Mouse (Mus musculus): ENCODE results near the gene Psmb7. TPM values are rescaled to one million over a fixed set of nuclear protein-coding genes. Genes with fewer than 3 reads are reported as not detected.

The Psmb7 gene
- polyA plus RNA-seq, 1 experiment from 2014 or later, result 211 TPM

DNA sequence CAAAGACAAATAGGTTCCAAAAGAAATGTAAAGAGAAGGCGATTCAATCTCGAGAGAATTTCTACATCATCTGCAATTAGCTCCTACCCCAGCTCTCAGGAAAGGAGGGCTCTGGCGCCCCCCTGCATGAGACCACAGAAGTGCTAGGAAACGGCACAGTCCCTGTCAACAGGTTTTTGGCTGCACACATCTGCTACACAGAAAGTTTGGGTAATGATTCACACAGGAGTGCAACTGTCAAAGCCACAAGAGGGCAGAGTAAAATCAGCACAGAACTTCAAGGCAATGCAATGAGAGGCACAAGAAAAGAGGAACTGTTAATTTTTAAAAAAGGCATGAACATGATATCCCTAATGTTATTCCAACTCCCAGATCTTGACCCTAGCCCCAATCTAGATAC lies 27.8 kb downstream of the Psmb7 start:
- H3K4me1 ChIP-seq (replicated peaks), result peaks cover 41% of the 10 kb centered on the region
- no peak overlapping the region for H3K4me3 ChIP-seq
- WGBS, result 56% methylated on average over 4 of the region's 4 CpGs
- H3K9me3 ChIP-seq (replicated peaks), result 0 out of 2 replicates have a peak, but pooled peaks cover 4% of the 10 kb centered on the region
- no peak for ATAC-seq (ENCODE audit: insufficient number of reproducible peaks, low FRiP score)
- no peaks in the 10 kb centered on the region for H3K27me3 ChIP-seq (replicated peaks)
- no peak overlapping the region for H3K9ac ChIP-seq
- H3K27ac ChIP-seq (ENCODE audit: poor library complexity, severe bottlenecking), result no peak overlapping the region
- H3K36me3 ChIP-seq, result peaks cover 30% of the 10 kb centered on the region
- no peak overlapping the region for H3K4me2 ChIP-seq

DNA sequence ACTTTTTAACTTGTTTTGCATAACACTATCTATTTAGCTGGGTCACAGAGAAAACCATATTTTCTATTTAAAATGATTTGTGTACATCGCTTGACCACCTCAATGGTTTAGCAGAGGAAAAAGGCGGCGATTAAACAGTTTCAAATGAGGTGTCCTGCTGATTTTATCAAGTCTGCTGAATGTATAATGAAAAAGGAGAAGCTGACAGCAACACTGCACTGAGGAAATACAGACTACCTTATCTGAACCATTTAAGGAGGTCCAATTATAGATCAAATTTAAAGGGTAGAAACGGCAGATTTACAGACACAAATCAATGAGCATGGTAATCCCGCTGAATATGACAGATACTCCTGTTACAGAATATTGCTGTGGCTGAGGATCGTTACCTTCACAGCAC lies 29.4 kb downstream of the Psmb7 start:
- 71% methylated on average over 6 of the region's 6 CpGs for WGBS
- Histone ChIP-seq H3K9me3 (replicated peaks) (0 out of 2 replicates have a peak, but pooled peaks cover 4% of the 10 kb centered on the region), H3K4me1 (replicated peaks) (peaks cover 46% of the 10 kb centered on the region), H3K4me3 (no peak overlapping the region), H3K36me3 (peaks cover 36% of the 10 kb centered on the region), H3K9ac (no peak overlapping the region), H3K27me3 (replicated peaks) (no peaks in the 10 kb centered on the region), H3K4me2 (no peak overlapping the region), H3K27ac (ENCODE audit: poor library complexity, severe bottlenecking) (no peak overlapping the region)
- ATAC-seq (ENCODE audit: insufficient number of reproducible peaks, low FRiP score), result no peak

DNA sequence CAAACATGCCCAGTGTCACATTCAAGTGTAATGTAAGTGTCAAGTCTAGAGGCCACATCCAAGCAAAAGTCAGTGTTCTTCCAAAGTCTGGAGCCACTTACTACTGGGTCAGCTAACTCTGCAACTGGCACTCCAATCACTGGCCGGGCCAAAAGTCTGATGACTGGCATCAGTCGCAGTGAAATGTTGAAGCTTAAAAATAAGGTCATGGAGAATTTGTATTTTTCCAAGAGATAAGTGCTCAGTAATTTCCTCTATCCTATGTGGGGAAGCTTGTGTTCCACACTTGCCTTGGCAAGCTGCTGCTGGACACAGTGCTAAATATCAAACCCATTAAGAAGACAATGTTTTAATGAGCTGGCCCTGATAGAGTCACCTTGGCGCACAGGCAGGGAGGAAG lies 30.3 kb downstream of the Psmb7 start:
- Histone ChIP-seq H3K9ac (no peak overlapping the region), H3K9me3 (replicated peaks) (0 out of 2 replicates have a peak, but pooled peaks cover 4% of the 10 kb centered on the region), H3K27ac (ENCODE audit: poor library complexity, severe bottlenecking) (no peak overlapping the region), H3K4me1 (replicated peaks) (peaks cover 51% of the 10 kb centered on the region), H3K36me3 (peaks cover 30% of the 10 kb centered on the region), H3K4me3 (no peak overlapping the region), H3K4me2 (no peak overlapping the region), H3K27me3 (replicated peaks) (no peaks in the 10 kb centered on the region)
- WGBS, result 74% methylated on average over 3 of the region's 3 CpGs
- ATAC-seq (ENCODE audit: insufficient number of reproducible peaks, low FRiP score), result no peak

DNA sequence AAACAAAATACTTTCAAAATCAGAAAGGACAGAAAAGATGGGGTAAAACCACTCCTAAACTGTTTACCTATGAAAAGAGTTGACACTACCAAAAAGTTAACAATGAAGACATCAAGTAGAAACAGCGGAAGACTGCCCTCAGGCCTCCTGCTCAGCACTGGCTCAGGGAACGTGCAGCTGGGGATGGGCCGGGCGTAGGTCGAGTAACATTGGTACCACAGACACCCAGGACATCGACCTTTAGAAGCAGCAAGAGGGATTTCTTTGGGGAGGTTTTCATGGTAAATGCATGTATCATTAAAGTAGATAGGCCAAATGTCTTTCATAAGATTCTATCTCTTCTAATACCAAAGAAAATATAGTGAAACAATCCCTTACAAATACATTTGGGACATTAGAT lies 31.3 kb downstream of the Psmb7 start:
- H3K4me1 ChIP-seq (replicated peaks), result peaks cover 51% of the 10 kb centered on the region
- no peaks in the 10 kb centered on the region for H3K27me3 ChIP-seq (replicated peaks)
- H3K36me3 ChIP-seq, result peaks cover 23% of the 10 kb centered on the region
- no peak overlapping the region for H3K27ac ChIP-seq (ENCODE audit: poor library complexity, severe bottlenecking)
- H3K9me3 ChIP-seq (replicated peaks), result no peaks in the 10 kb centered on the region
- no peak for ATAC-seq (ENCODE audit: insufficient number of reproducible peaks, low FRiP score)
- H3K4me3 ChIP-seq, result no peak overlapping the region
- 90% methylated on average over 6 of the region's 6 CpGs for WGBS
- no peak overlapping the region for H3K9ac ChIP-seq
- no peak overlapping the region for H3K4me2 ChIP-seq

DNA sequence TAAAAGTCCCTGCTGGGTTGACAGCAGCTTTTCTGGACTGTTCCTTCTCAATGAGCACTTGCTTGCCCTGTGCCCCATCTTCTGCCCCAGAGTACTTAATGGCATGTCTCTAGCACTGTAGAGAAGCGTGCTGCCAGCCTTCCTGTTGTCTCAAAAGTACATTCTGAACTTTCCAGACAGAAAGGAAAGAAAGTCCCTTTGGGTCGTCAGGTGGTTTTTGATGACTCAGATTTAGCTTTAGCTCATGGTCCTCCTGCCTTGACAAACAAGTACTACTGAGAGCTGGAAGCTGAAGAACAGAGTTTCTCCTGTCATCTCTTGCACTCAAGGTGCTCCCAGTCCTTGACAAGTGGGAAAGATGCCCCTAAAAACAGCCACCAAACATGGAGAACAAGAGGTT lies 33.7 kb downstream of the Psmb7 start:
- Histone ChIP-seq H3K4me1 (replicated peaks) (peaks cover 29% of the 10 kb centered on the region), H3K27ac (ENCODE audit: poor library complexity, severe bottlenecking) (no peak overlapping the region), H3K9ac (no peak overlapping the region), H3K36me3 (peaks cover 24% of the 10 kb centered on the region), H3K27me3 (replicated peaks) (no peaks in the 10 kb centered on the region), H3K9me3 (replicated peaks) (no peaks in the 10 kb centered on the region), H3K4me3 (no peak overlapping the region), H3K4me2 (no peak overlapping the region)
- no peak for ATAC-seq (ENCODE audit: insufficient number of reproducible peaks, low FRiP score)
- WGBS, result 77% methylated on average over 2 of the region's 2 CpGs

DNA sequence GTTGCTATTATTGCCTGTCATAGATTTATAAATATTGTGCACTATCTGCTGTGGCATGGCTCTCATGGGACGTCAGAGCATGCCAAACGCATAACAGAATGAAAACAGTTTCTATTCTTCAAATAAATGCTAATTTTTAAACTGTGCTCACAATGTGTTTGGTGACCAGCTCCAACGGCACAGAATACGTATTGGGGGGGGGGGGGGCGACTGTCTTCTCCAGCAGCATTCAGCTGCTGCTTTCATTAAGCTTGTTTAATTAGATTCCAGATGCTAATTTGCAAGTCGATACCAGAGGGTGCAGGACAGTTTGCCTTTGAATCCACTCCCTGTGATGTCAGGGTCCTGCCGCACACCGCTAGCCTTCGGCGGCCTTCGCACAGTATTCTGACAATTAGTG lies 34.6 kb downstream of the Psmb7 start:
- no peak for ATAC-seq (ENCODE audit: insufficient number of reproducible peaks, low FRiP score)
- H3K4me2 ChIP-seq, result no peak overlapping the region
- no peak overlapping the region for H3K27ac ChIP-seq (ENCODE audit: poor library complexity, severe bottlenecking)
- 91% methylated on average over 11 of the region's 11 CpGs for WGBS
- H3K9me3 ChIP-seq (replicated peaks), result no peaks in the 10 kb centered on the region
- H3K9ac ChIP-seq, result no peak overlapping the region
- no peaks in the 10 kb centered on the region for H3K27me3 ChIP-seq (replicated peaks)
- peaks cover 20% of the 10 kb centered on the region for H3K4me1 ChIP-seq (replicated peaks)
- H3K4me3 ChIP-seq, result no peak overlapping the region
- peaks cover 24% of the 10 kb centered on the region for H3K36me3 ChIP-seq

DNA sequence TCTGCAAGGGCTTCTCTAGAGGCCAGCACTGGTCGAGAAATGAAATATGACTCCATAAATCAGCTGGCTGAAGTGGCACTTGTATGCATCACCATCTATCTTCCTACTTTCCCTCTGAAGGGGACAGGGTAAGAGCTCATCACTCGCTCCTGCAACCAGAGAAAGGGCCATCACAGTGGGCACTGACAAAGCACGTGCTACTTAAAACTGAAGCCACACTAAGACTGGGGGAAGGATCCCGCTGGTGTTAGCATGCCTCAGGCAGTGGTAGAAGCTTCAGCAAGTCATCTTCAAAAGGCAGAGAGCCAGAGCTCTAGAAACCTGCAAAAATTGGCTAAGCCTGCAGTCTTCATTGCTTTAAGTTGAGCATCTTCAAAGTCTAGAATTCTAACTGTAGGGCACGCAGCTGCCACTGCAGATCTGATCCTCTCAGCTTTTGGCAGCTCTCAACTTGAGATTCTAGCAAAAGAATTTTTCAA lies 35.0 kb downstream of the Psmb7 start:
- H3K4me3 ChIP-seq, result no peak overlapping the region
- no peak for ATAC-seq (ENCODE audit: insufficient number of reproducible peaks, low FRiP score)
- no peak overlapping the region for H3K9ac ChIP-seq
- no peaks in the 10 kb centered on the region for H3K27me3 ChIP-seq (replicated peaks)
- H3K9me3 ChIP-seq (replicated peaks), result no peaks in the 10 kb centered on the region
- 72% methylated on average over 5 of the region's 5 CpGs for WGBS
- H3K4me1 ChIP-seq (replicated peaks), result peaks cover 19% of the 10 kb centered on the region
- H3K4me2 ChIP-seq, result no peak overlapping the region
- H3K27ac ChIP-seq (ENCODE audit: poor library complexity, severe bottlenecking), result no peak overlapping the region
- H3K36me3 ChIP-seq, result peaks cover 24% of the 10 kb centered on the region

DNA sequence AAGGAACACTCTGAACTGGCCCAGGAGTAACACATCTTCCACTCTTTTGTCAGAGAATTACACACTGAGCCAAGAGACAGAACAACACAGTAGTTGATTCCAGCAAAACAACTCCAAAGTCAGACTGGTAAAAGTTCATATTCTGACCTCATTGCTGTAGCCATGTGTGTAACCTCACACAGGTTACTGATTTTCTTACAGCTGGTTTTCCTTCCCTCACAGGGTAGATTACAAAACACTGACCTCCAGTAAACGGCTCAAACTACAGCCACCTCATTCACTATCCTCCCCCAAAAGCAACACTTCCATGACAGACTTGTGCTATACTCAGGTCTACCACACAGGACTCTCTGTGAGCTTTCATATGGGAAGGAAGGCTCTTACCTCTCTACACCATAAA lies 36.2 kb downstream of the Psmb7 start:
- Histone ChIP-seq H3K4me2 (no peak overlapping the region), H3K27ac (ENCODE audit: poor library complexity, severe bottlenecking) (no peak overlapping the region), H3K9me3 (replicated peaks) (no peaks in the 10 kb centered on the region), H3K4me1 (replicated peaks) (peaks cover 10% of the 10 kb centered on the region), H3K9ac (no peak overlapping the region), H3K36me3 (peaks cover 20% of the 10 kb centered on the region), H3K4me3 (no peak overlapping the region), H3K27me3 (replicated peaks) (no peaks in the 10 kb centered on the region)
- 75% methylated on average over 1 of the region's 1 CpGs for WGBS
- ATAC-seq (ENCODE audit: insufficient number of reproducible peaks, low FRiP score), result no peak

DNA sequence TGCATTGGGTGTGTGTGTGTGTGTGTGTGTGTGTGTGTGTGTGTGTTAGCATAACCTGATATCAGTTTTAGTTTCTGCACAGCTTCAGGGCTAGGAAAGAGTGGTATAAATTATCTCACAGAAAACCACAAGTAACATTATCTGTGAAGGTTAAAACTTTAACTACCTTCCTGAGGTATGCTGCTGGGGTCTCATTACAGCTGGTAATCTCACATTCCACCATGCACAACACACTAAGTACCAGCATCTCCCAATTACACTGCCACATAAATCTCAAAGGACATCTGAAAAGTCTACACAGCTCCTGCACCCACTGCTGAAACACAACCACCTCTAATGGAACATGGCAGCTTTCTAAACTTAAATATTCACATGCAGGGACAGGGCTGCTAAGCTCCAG lies 43.0 kb downstream of the Psmb7 start:
- H3K4me3 ChIP-seq, result no peak overlapping the region
- H3K4me2 ChIP-seq, result no peak overlapping the region
- peaks cover 8% of the 10 kb centered on the region for H3K36me3 ChIP-seq
- no peaks in the 10 kb centered on the region for H3K9me3 ChIP-seq (replicated peaks)
- no peak for ATAC-seq (ENCODE audit: insufficient number of reproducible peaks, low FRiP score)
- no peaks in the 10 kb centered on the region for H3K27me3 ChIP-seq (replicated peaks)
- no peak overlapping the region for H3K9ac ChIP-seq
- H3K4me1 ChIP-seq (replicated peaks), result peaks cover 10% of the 10 kb centered on the region
- no peak overlapping the region for H3K27ac ChIP-seq (ENCODE audit: poor library complexity, severe bottlenecking)

DNA sequence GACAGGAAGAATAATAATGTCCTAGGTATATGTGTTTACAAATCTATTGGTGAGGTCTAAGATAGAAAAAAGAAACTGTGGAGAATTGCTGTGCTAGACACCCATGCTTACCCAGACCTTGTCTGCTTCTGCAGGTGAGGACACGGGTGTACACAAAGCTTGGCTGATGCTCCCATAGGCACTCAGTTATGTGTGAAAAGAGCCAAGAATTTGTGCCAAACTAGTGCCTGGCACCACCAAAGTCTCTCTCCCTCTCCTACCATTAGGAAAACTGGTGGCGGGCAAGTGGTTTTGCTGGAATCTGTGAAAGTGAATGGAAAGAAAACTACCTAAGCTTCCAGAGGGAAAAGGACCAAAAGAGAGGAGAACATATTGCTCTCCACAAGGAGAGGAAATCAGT lies 45.5 kb downstream of the Psmb7 start:
- Histone ChIP-seq H3K4me2 (no peak overlapping the region), H3K9me3 (replicated peaks) (no peaks in the 10 kb centered on the region), H3K4me1 (replicated peaks) (peaks cover 10% of the 10 kb centered on the region), H3K36me3 (peaks cover 9% of the 10 kb centered on the region), H3K27ac (ENCODE audit: poor library complexity, severe bottlenecking) (no peak overlapping the region), H3K9ac (no peak overlapping the region), H3K27me3 (replicated peaks) (no peaks in the 10 kb centered on the region), H3K4me3 (no peak overlapping the region)
- WGBS, result 88% methylated on average over 2 of the region's 2 CpGs
- no peak for ATAC-seq (ENCODE audit: insufficient number of reproducible peaks, low FRiP score)

DNA sequence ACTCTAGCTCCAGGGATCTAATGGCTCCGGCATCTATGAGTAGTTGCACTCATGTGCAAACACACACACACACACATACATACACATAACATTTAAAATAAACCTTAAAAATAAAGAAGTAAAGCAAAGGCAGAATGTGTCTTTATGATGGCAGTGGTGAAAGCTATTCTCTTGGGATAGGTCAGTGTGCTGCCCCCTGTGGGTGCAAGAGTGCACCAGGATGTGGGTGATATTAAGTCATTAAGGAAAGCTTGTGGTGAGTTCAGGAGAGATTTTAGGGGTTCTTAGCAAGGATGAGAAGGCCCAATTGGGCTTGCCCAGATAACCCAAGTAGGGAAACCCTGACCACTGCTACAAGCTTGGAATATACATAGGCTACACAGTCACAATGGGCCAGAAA lies 46.0 kb downstream of the Psmb7 start:
- no peaks in the 10 kb centered on the region for H3K27me3 ChIP-seq (replicated peaks)
- peaks cover 13% of the 10 kb centered on the region for H3K36me3 ChIP-seq
- no peak overlapping the region for H3K4me3 ChIP-seq
- WGBS, result 59% methylated on average over 1 of the region's 1 CpGs
- peaks cover 10% of the 10 kb centered on the region for H3K4me1 ChIP-seq (replicated peaks)
- H3K9ac ChIP-seq, result no peak overlapping the region
- H3K9me3 ChIP-seq (replicated peaks), result no peaks in the 10 kb centered on the region
- no peak overlapping the region for H3K4me2 ChIP-seq
- H3K27ac ChIP-seq (ENCODE audit: poor library complexity, severe bottlenecking), result no peak overlapping the region
- ATAC-seq (ENCODE audit: insufficient number of reproducible peaks, low FRiP score), result no peak

DNA sequence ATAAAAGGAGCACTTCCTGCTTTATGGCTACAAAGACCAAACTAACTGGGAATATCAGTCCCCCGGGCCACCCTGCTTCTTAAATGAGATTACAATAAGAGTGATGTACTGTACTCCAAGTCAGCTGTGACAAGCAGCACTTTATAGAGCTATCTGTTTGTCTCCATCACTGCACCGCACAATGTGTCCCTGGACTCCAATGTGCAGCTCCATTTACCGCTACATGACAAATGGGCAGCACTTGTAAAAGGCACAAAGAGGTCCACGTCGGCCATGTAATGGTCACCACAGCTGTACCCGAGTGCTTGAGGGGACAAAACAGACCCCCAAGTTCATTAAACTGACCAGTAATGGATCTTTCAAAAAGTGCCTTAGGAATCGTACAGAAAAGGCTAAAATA lies 49.0 kb downstream of the Psmb7 start:
- H3K4me2 ChIP-seq, result no peak overlapping the region
- H3K4me1 ChIP-seq (replicated peaks), result peaks cover 16% of the 10 kb centered on the region
- no peak for ATAC-seq (ENCODE audit: insufficient number of reproducible peaks, low FRiP score)

More for the DNA sequence above, 49.0 kb downstream of the Psmb7 start:
- Histone ChIP-seq H3K9ac (no peak overlapping the region), H3K27me3 (replicated peaks) (no peaks in the 10 kb centered on the region), H3K9me3 (replicated peaks) (no peaks in the 10 kb centered on the region), H3K36me3 (peaks cover 15% of the 10 kb centered on the region), H3K4me3 (no peak overlapping the region), H3K27ac (ENCODE audit: poor library complexity, severe bottlenecking) (no peak overlapping the region)
- WGBS, result 83% methylated on average over 7 of the region's 7 CpGs

All from heart, embryonic 12.5 days (tissue).